9 mouse cellular contexts compared by ENCODE assay signal in genomic region chr5:124214516-124215145, GRCm38 (mm10). TPM values are rescaled to one million over a fixed set of nuclear protein-coding genes. Genes with fewer than 3 reads are reported as not detected.
A peak's percentile ranks its signal among the peaks of the same experiment; 100 is the strongest.
DNase-seq lines count a peak whose midpoint lies in the region; ATAC-seq lines count a peak whose summit lies in the region.
"Had no signal": no experiment of that assay in that cellular context is flagged by ENCODE, and none has a peak within 500 bp of the region (broad histone marks: within the 10 kb centered on the region; RNA-seq: fewer than 3 reads in every experiment).

No protein-coding gene starts in this region.

- H3K27ac ChIP-seq in heart, embryonic 13.5 days (replicated peaks), result peak overlapping the region; percentile 92
- H3K27ac ChIP-seq in forebrain, embryonic 15.5 days (replicated peaks), result peak overlapping the region; percentile 31; the same call in 1 of the 2 replicates

- ATAC-seq in heart, embryonic 13.5 days (ENCODE audit: extremely low read depth, insufficient number of reproducible peaks, low FRiP score, low TSS enrichment), result no peak
- ATAC-seq in forebrain, embryonic 15.5 days (replicated peaks), result no peak

- WGBS in heart, embryonic 13.5 days, result 71% methylated on average over 14 of the region's 14 CpGs
- 81% methylated on average over 14 of the region's 14 CpGs for WGBS in forebrain, embryonic 15.5 days

- no peaks in the 10 kb centered on the region for H3K27me3 ChIP-seq in heart, embryonic 13.5 days (replicated peaks)
- no peaks in the 10 kb centered on the region for H3K27me3 ChIP-seq in forebrain, embryonic 15.5 days

- H3K4me1 ChIP-seq in heart, embryonic 13.5 days, result peaks cover 97% of the 10 kb centered on the region
- peaks cover 23% of the 10 kb centered on the region for H3K4me1 ChIP-seq in forebrain, embryonic 15.5 days

- no peak for DNase-seq in heart, postnatal 4 days
- DNase-seq in CD4-positive helper T cell, adult 2 months (ENCODE audit: low read depth, low spot score), result peak; percentile 77
- peak; percentile 81 for DNase-seq in naive thymus-derived CD4-positive, alpha-beta T cell, adult 2 months (ENCODE audit: low read depth)
- no peak for DNase-seq in Muller cell, postnatal 12 days (ENCODE audit: inconsistent ontology term)
- no peak for DNase-seq in right cerebral cortex, adult 18-20 months
- no peak for DNase-seq in layer of hippocampus, adult 8-10 months (ENCODE audit: low spot score in 2 of 2)

- no peak overlapping the region for H3K4me2 ChIP-seq in heart, embryonic 13.5 days
- H3K4me2 ChIP-seq in forebrain, embryonic 15.5 days (replicated peaks), result no peak overlapping the region

- H3K9me3 ChIP-seq in heart, embryonic 13.5 days, result no peaks in the 10 kb centered on the region
- H3K9me3 ChIP-seq in forebrain, embryonic 15.5 days, result no peaks in the 10 kb centered on the region
- H3K9me3 ChIP-seq: G1E had no signal

- H3K9ac ChIP-seq in heart, embryonic 13.5 days, result peak overlapping the region; percentile 62
- no peak overlapping the region for H3K9ac ChIP-seq in forebrain, embryonic 15.5 days (replicated peaks)

- no peak overlapping the region for H3K4me3 ChIP-seq in heart, embryonic 13.5 days
- H3K4me3 ChIP-seq in forebrain, embryonic 15.5 days, result no peak overlapping the region

- H3K36me3 ChIP-seq in heart, embryonic 13.5 days, result peaks cover 18% of the 10 kb centered on the region
- H3K36me3 ChIP-seq in forebrain, embryonic 15.5 days, result no peaks in the 10 kb centered on the region

RNA-seq across cellular contexts. Expression of gene Pitpnm2, which starts 34.9 kb away (rescaled TPM):
- polyA plus RNA-seq in heart, embryonic 13.5 days (2015; fragmentation: Nextera tagmentation; extraction: Ambion mirVana), result 5.1 and 6.6 TPM in 2 replicates
- total RNA-seq in heart, postnatal 4 days (2021), result 10 to 100 TPM; 45.9 to 52.2 TPM
- 10.9 and 11.4 TPM in 2 replicates for polyA plus RNA-seq in forebrain, embryonic 15.5 days (2015; fragmentation: Nextera tagmentation; extraction: Ambion mirVana)
- 100 to 1,000 TPM; 260 to 337 (median 315) TPM for total RNA-seq in layer of hippocampus, adult 8-10 months (2022)

Comparison
In these comparisons a context has a peak if more than half of its experiments do, and no peak if none do; other contexts are left out.
1. DNase-seq: peak in CD4-positive helper T cell, adult 2 months (single experiment) and naive thymus-derived CD4-positive, alpha-beta T cell, adult 2 months (single experiment); none in heart, postnatal 4 days (single experiment), Muller cell, postnatal 12 days (single experiment), right cerebral cortex, adult 18-20 months (single experiment) and layer of hippocampus, adult 8-10 months (0 of 2).
2. RNA of gene Pitpnm2, which starts 34.9 kb away (total RNA-seq): 260 to 337 TPM in layer of hippocampus, adult 8-10 months; 45.9 to 52.2 TPM in heart, postnatal 4 days; every median in the first group is over 4 times any median in the second.